Mouse (Mus musculus) E14TG2a.4 (cell line): ENCODE results near the gene Eif5b.

ENCODE experiments used
- H3K27me3 ChIP-seq: 2 replicates; pipeline ENCODE4 v1.6.1; 2014; ENCODE audit warnings: low read length, control low read depth; ENCODE audit not compliant: insufficient read depth
- H3K36me3 ChIP-seq: 2 replicates; pipeline ENCODE4 v1.6.1; 2014; ENCODE audit warnings: low read length, control low read depth; ENCODE audit not compliant: insufficient read depth
- H3K4me1 ChIP-seq: replicated peaks from 2 replicates; pipeline ENCODE4 v1.6.1; 2014; ENCODE audit warnings: low read depth, low read length, control low read depth
- H3K4me3 ChIP-seq: replicated peaks from 2 replicates; pipeline ENCODE4 v1.5.1; 2014; ENCODE audit warnings: mild to moderate bottlenecking, low read length
- H3K9me3 ChIP-seq: 2 replicates; pipeline ENCODE4 v1.6.1; 2014; ENCODE audit warnings: low read length, control low read depth
- CTCF ChIP-seq: conservative IDR thresholded peaks from 2 replicates; pipeline ENCODE4 v1.5.1; 2014; ENCODE audit warnings: low read length
- NANOG ChIP-seq: IDR thresholded peaks from 2 replicates; pipeline ENCODE4 v1.6.1; 2014; ENCODE audit warnings: borderline replicate concordance, low read length, mixed read lengths
- POU5F1 ChIP-seq: IDR thresholded peaks from 2 replicates; pipeline ENCODE4 v1.6.1; 2014; ENCODE audit warnings: low read length, borderline replicate concordance

The Eif5b gene

DNA sequence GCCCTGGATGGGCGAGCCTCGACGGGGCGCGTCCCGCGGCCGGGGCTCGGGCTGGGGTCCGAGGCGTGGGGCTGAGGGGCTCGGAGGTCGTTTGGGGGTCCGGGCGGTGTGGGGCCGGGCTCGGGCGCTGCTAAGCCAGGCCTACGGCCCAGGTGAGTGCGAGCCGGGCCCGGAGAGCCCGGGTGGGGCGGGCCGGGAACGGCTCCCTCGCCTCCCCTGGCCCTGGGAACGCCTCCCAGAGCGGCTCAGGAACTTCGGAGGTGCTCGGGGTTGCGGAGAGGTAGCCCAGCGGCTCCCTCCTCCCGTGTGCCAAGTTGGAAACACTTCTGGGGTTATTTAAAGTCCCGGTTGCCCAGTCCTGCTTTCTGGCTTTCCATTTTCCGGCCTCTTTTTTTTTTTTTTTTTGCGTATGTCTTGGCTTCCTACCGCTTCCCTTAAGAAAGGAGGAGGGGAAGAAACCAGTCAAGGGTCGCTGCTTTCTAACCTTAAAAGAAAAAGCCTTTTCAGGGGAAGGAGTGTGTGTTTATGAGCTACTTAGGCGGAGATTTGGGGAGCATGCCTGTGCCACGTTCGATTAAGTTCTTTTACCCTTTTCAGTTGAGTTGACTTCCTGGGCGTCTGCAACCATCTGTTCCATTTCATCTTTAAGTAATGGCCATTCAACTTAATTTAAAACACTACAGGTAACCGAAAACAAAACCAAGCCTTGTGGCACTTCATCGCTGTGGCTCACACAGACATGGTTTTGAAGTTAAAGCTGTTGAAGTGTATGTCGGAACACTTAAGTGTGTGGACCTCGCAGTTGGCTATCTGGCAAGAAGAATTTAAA is 775 bp downstream of the Eif5b start:
- Histone ChIP-seq H3K36me3 (peaks cover 28% of the 10 kb centered on the region), H3K27me3 (no peaks in the 10 kb centered on the region), H3K4me1 (peaks cover 47% of the 10 kb centered on the region), H3K4me3 (peak overlapping the region; percentile 92), H3K9me3 (no peaks in the 10 kb centered on the region)
- TF ChIP-seq CTCF: no peak
- no peak for TF ChIP-seq NANOG
- no peak for TF ChIP-seq POU5F1

DNA sequence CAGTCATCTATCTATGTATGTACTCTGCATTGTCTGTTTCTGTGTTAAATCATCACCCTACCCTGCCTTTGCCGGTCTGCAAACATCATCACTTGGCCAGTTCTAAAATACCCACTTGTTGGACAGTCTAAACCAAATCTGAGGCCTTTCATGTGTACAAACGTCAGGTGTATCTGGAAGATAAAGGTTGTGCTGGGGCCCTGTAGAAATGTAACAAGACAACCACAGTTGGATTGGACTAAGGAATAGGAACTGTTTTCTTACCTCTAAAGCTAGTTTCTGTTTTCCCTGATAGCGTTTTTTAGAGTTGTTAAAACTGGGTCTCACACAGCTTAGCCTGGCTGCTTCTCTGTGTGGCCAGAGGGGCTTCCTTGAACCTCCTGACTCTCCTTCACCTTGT is 1.7 kb downstream of the Eif5b start:
- peaks cover 50% of the 10 kb centered on the region for H3K4me1 ChIP-seq
- peaks cover 21% of the 10 kb centered on the region for H3K36me3 ChIP-seq
- no peaks in the 10 kb centered on the region for H3K9me3 ChIP-seq
- 0 out of 2 replicates have a peak overlapping the region, but pooled peaks have one; percentile 37 for H3K4me3 ChIP-seq
- no peak for TF ChIP-seq CTCF
- TF ChIP-seq POU5F1: no peak
- TF ChIP-seq NANOG: no peak
- no peaks in the 10 kb centered on the region for H3K27me3 ChIP-seq

DNA sequence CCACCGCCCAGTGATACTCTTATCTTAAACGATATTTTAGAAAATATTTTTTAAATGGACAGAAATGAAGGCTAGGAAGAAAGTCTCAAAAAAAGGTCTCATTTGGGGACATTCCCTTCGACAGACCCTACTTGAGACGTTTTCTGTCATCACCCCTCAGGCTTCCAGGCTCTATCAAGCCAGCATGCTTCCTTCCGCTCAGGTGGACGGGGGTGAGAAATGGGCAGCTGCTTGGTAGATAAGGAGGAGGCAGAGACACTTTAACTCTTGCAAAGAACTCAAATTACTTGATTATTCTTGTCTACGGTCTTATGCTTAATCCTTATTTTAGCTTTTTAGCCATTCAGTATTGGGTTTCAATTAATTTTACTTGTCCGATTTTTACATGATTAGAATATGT is 3.0 kb downstream of the Eif5b start:
- no peak overlapping the region; the same call in 1 of the 2 replicates for H3K4me3 ChIP-seq
- TF ChIP-seq CTCF: no peak
- TF ChIP-seq POU5F1: no peak
- H3K4me1 ChIP-seq: peaks cover 40% of the 10 kb centered on the region
- H3K9me3 ChIP-seq: no peaks in the 10 kb centered on the region
- H3K27me3 ChIP-seq: no peaks in the 10 kb centered on the region
- peaks cover 8% of the 10 kb centered on the region; the same call in 1 of the 2 replicates for H3K36me3 ChIP-seq

DNA sequence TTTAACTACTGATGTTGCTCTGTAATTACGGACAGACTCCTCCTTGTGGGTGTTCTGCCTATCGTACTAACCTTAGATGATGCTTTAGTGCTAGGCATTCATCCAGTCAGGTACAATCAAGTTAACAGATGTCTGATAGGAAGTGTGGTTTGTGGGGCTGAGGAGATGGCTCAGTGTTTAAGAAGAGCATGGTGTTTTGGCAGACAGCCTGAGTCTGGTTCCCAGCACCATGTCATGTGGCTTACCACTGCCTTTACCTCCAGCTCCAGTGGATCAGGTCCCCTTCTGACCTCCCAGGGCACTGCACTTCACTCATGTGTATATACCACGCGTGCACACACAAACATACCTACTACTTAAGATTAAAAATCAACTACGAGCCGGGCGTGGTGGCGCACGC is 4.1 kb downstream of the Eif5b start:
- peaks cover 42% of the 10 kb centered on the region for H3K4me1 ChIP-seq
- H3K36me3 ChIP-seq: 0 out of 2 replicates have a peak, but pooled peaks cover 6% of the 10 kb centered on the region
- no peaks in the 10 kb centered on the region for H3K9me3 ChIP-seq
- no peak overlapping the region for H3K4me3 ChIP-seq
- TF ChIP-seq POU5F1 (no peak), NANOG (no peak), CTCF (no peak)
- H3K27me3 ChIP-seq: no peaks in the 10 kb centered on the region

DNA sequence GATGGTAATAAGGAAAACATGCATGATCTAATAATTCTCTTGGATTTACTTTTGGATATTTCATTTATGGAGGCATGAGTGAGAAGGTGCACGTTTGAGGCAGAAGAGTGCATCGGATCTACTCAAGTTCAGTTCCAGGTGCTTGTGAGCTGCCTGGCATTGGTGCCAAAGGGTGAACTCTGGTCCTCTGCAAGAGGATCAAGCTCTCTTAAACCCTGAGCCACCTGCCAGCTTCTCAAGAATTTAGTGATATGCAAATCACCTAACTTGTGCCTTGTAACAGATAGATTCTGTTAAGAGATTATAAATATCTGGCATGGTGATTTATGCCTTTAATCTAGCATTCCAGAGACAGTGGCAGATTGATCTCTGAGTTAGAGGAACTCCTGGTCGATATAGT is 5.2 kb downstream of the Eif5b start:
- TF ChIP-seq CTCF (no peak), POU5F1 (no peak), NANOG (no peak)

DNA sequence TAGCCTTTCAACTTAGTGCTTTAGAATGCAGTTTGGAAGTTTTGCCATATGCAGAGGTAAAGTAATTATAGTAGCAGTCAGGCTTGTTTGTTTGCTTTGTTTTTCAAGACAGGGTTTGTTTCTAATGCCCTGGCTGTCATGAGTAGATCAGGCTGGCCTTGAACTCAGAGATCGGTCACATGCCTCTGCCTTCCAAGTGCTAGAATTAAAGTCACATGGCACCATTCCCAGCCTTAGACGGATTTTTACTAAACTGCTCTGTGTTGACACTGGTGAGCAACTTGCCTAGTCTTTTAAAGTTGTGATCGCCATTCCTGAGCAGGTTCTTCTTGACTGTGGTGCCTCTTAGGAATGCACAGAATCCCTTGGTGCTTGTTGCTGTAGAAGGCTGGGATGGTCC is 8.9 kb downstream of the Eif5b start:
- no peaks in the 10 kb centered on the region for H3K27me3 ChIP-seq
- peaks cover 5% of the 10 kb centered on the region; the same call in 1 of the 2 replicates for H3K36me3 ChIP-seq
- H3K9me3 ChIP-seq: no peaks in the 10 kb centered on the region
- no peak for TF ChIP-seq NANOG
- TF ChIP-seq POU5F1: no peak
- TF ChIP-seq CTCF: no peak
- no peak overlapping the region for H3K4me3 ChIP-seq
- peaks cover 35% of the 10 kb centered on the region for H3K4me1 ChIP-seq

More for the DNA sequence above, 5.2 kb downstream of the Eif5b start:
- no peaks in the 10 kb centered on the region for H3K9me3 ChIP-seq
- 0 out of 2 replicates have a peak, but pooled peaks cover 6% of the 10 kb centered on the region for H3K36me3 ChIP-seq
- no peak overlapping the region for H3K4me3 ChIP-seq
- H3K27me3 ChIP-seq: no peaks in the 10 kb centered on the region
- H3K4me1 ChIP-seq: peaks cover 49% of the 10 kb centered on the region

DNA sequence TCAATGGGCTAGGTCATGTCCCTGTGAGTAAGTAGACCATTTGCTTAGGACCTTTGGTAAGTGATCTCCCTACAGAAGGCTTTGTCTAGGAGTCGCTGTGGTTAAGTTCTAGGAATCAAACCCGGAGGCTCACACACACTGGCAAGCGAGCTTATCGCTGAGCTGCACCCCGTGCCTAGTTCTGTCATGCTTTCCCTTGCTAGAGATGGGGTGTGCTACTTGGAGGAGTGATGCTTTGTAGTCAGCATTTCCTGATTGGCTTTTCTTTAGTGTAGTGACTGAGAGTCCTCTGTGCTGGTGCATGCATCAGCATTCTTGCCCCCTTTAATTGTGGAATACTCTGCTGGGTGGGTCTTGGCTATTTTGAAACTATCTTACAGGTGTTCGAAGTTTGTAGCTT is 13.8 kb downstream of the Eif5b start:
- Histone ChIP-seq H3K9me3 (no peaks in the 10 kb centered on the region), H3K36me3 (no peaks in the 10 kb centered on the region; the same call in 1 of the 2 replicates), H3K4me3 (no peak overlapping the region), H3K4me1 (peaks cover 23% of the 10 kb centered on the region), H3K27me3 (no peaks in the 10 kb centered on the region)
- TF ChIP-seq CTCF: no peak
- no peak for TF ChIP-seq POU5F1
- no peak for TF ChIP-seq NANOG

DNA sequence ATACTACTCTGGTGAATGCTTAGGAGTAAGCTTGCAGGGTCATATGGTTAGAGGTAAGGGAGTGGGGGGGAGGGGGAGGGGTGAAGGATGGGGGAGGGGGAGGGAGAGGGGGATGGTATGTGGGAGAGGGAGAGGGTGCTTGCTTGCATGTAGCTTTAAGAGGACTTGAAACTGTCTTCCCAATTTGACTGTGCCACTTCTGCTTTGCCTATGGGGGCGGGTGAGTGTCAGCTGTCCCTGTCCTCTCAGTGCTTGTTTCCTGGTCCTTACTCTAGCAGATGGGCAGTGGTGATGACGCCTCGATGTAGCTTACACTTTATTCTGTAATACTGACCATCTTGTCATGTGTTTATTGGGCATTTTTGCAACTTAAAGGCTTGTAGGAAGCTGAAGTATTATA is 14.3 kb downstream of the Eif5b start:
- no peaks in the 10 kb centered on the region for H3K9me3 ChIP-seq
- H3K4me3 ChIP-seq: no peak overlapping the region
- TF ChIP-seq CTCF: no peak
- TF ChIP-seq POU5F1: no peak
- TF ChIP-seq NANOG: no peak
- no peaks in the 10 kb centered on the region; the same call in 1 of the 2 replicates for H3K36me3 ChIP-seq
- no peaks in the 10 kb centered on the region for H3K27me3 ChIP-seq
- peaks cover 19% of the 10 kb centered on the region for H3K4me1 ChIP-seq

DNA sequence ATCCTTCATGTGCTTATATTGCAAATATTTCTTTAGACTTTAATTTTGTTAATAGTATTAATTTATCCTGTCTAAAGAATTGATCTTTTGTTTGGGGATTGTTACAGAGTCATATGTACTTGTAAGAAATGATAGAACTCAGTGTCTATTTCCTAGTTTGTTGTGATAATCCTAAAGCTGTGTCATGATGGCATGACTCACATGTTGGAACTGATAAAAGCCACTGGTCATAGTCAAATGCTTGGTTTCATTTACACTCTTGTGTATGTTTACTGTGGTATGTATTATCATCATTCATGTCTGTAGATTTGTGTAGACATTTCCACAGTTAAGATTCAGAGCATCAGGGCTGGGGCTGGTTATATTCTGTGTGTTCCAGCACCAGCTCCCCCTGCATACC is 14.7 kb downstream of the Eif5b start:
- Histone ChIP-seq H3K9me3 (no peaks in the 10 kb centered on the region), H3K4me3 (no peak overlapping the region), H3K36me3 (peaks cover 2% of the 10 kb centered on the region), H3K27me3 (no peaks in the 10 kb centered on the region), H3K4me1 (peaks cover 15% of the 10 kb centered on the region)
- TF ChIP-seq POU5F1 (no peak), NANOG (no peak), CTCF (no peak)
